Mouse (Mus musculus) frontal cortex, postnatal 36 days (tissue): Measurements from ENCODE around the gene Rbm48.
"Not testable (repeated sequence)": the region's sequence is repeated elsewhere in the genome, so short reads cannot be mapped to it uniquely, and the experiment has no call there.

ENCODE experiments used
- DNase-seq, 2 experiments: peaks; one replicate each; pipeline ENCODE4 v3.0.0; 2022; ENCODE audit warnings: low spot score in 2 of 2

Rbm48 gene

GRCm38 (mm10) chr5:3596399-3596766 lies at the start of gene Rbm48:
Rbm48 (minus strand) TSS chr5:3596585.
- peak; percentile 81 to 87 for DNase-seq

GRCm38 (mm10) chr5:3645326-3645725 lies 48.9 kb upstream of the Rbm48 start:
- no peak for DNase-seq

DNA sequence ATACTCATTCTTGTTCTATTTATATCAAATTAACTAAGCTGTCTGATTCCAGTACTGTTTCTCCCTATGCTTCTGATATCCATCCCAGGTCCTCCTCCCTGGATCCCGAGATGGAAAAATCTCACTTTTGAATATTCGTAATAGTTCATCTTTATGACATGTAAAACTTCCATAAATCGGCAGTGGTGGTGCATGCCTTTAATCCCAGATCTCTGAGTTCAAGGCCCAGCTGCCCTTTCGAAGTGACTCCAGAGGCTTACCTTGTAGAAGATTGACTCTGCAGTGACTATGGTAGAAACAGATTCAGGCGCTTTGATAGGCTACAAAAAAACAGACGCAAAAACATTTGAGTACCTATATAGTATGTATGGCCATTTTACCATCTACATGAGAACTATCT lies 48.2 kb upstream of the Rbm48 start:
- DNase-seq: no peak

DNA sequence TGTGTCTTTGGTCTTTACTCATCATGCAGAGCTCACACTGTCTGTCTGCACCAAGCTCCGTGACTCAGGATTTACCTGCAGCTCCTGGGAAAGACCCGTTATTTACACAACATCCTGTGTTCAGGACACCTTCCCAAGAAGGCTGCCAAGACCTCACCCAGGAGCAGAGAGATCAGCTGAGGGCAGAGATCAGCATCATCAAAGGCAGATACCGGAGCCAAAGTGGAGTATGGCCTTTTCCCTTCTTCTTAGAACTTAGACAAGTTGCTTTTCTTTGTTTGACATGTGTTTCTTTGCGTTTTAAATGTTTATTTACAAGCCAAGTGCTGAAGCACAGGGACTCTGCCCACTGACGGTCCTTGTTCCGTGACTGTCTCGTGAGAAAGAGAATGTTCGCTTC lies 38.9 kb upstream of the Rbm48 start:
- DNase-seq: no peak

DNA sequence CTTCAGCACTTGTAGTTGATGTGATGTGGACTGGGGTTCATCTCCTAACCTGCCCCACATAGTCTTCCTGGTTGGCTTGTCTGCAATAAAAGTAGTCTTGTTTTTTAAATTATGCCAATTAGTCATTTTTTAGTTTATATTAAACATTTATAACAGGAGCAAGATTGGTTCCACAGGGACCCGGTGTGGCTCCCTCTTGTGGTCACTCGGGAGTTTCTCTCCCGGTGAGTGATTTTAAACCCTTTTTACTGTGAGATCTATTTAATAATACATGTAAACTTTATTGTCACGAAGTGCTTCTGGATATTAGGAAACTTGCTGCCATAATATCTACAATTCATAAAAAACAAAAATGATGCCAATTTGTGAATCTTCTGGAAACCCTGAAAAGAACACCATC lies 37.6 kb upstream of the Rbm48 start:
- DNase-seq: no peak

DNA sequence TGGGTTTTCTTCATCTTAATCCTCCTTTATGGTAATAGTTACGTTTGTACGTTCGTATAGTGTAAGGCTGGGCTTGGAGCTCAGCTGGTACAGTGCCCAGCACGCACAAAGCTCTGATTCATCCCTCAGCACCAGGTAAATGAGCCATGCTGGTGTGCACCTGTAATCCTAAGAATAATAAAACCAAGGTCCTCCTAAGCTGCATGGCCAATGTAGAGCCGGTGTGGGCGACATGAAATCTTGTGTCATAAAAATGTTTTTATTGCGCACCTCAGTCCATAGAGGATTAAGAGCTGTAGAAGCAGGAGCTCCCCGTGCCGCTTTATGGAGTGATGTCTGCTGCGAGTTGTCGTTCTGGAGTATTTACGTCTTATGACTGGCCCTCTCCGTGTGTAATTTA lies 36.9 kb upstream of the Rbm48 start:
- no peak for DNase-seq

- DNase-seq: no peak
Measured at GRCm38 (mm10) chr5:3632285-3632684, 35.9 kb upstream of the Rbm48 start.

DNA sequence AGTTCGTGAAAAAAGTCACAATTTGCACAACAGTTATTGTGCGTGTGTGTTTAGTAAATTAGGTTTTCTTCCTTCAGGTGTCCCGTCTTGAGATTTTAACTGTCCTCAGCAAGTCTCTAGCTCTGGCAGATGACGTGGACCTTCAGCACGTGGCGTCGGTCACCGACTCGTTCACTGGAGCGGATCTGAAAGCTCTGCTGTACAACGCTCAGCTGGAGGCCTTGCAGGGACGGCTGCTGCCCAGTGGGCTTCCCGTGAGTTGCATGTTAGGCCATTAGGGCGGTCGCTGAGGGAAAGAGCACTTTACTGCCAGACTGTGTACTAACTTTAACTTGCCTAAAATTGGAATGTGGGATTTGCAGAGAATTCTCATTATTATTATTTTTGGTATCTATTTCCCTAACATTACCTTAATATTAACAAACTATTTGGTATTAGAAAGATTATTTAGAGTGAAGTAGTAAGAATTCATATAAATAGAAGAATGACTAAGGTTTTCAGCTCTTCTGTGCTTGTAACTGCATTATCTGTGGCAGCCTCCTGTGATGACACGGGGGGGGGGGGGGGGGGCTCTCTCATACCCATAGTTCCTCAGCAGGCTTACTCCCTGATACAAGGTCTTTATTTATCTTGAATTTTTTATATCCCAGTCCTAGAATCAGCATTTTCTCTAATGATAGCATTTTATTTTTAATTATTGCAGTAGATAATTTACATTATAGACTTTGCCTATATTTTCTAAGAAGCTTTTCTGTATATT lies 35.3 kb upstream of the Rbm48 start:
- no peak for DNase-seq

- no peak for DNase-seq
Measured at GRCm38 (mm10) chr5:3630055-3630454, 33.7 kb upstream of the Rbm48 start.

- DNase-seq: no peak
Measured at GRCm38 (mm10) chr5:3620486-3620885, 24.1 kb upstream of the Rbm48 start.

- DNase-seq: not testable (repeated sequence)
Measured at GRCm38 (mm10) chr5:3611835-3612234, 15.4 kb upstream of the Rbm48 start.

GRCm38 (mm10) chr5:3609241-3609640 lies 12.9 kb upstream of the Rbm48 start:
- no peak for DNase-seq

DNA sequence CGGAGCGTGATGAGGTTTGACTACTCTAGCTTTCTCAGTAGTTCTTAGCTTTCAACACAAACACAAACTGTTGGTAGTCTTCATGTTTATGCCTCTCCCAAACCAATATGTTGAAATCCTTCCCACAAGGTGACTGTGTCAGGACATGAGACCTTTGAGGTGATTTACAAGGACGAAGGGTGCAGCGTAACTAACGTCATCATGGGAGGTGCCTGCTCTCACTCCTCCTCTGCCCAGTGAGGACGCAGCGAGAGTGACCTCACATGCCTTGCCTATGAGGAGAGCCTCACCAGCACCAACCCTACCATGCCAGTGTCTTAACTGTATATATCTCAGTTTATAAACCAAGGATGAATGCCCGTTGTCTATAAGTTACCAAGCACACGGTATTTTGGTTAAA lies 10.7 kb upstream of the Rbm48 start:
- DNase-seq: no peak

DNA sequence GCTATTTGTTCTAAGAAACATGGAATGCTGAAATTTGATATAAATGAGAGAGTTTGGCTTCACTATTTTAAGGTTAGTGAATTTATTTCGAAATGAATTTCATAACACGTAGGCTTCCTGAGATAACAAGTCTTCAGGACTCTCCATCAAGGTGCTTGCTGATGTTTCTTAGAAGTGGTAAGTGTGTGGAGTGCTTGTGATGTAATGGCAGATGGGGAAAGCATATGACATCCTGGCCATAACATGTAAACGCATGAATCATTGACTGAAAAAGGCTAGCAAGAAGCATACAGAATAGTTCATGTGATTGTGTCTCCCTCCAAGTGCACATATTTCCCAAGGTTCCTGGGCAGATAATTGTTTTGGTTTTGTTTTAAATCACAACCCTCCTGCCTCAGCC lies 4.4 kb upstream of the Rbm48 start:
- no peak for DNase-seq

DNA sequence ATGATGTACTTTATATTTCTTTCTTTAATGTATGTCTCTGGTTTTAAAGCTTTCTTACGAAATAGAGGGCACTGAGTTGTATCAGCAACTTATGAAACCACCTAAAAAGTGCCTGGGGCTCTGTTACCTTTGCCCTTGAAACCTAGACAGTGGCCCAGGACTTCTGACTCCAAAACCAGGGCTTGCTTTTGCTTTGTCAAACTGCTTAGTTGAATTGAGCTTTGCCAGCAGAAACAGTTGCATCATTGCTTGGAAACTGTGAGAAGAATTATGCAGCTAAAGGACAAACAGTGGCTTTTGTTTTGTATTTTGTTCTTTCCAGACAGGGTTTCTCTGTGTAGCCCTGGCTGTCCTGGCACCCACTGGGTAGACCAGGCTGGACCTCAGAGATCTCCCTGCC lies 3.9 kb upstream of the Rbm48 start:
- no peak for DNase-seq

- DNase-seq: no peak
Measured at GRCm38 (mm10) chr5:3598766-3599165, 2.4 kb upstream of the Rbm48 start.

- DNase-seq: no peak
Measured at GRCm38 (mm10) chr5:3597171-3597570, 786 bp upstream of the Rbm48 start.

GRCm38 (mm10) chr5:3595693-3596398 lies 539 bp downstream of the Rbm48 start, which contains the start of gene Pex1:
Pex1 (plus strand) TSS chr5:3596066.
- DNase-seq: peak; percentile 95 to 97

DNA sequence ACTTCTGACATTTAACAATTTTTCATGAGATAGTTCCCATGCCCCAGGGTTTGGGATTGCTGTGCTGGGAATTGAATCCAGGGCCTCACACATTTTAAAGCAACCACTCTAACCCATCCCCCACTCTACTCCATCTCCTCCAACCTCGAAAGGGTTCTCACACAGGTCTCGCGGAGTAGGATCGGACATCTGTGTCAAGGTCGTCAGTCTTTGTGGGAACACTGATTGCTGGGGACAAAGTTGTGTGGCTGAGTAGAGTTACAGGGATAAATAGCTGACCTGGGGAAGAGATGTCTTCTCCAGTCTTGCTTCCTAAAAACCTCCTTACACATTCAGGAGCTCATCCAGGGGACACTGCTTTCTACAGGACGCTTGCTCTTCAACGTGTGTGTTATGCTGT lies 17.3 kb downstream of the Rbm48 start:
- DNase-seq: no peak

DNA sequence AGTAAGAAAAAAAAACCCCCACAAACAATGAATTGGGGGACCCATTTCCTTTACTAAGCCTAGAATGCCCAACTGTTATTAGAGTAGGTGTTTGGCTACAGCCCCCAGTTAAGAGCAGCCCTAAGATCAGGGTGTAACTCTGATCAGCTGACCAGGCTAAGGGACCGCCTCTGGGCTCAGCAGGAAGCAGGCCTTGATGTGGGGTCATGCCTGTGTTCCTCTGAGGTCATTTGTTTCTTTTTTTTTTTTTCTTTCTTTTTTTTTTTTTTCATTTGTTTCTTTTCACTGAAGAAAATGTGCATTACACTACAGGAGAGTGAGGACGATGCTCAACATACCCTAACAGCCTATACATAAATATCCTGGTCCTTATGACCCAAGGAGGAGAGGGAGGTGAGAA lies 18.4 kb downstream of the Rbm48 start:
- DNase-seq: no peak

DNA sequence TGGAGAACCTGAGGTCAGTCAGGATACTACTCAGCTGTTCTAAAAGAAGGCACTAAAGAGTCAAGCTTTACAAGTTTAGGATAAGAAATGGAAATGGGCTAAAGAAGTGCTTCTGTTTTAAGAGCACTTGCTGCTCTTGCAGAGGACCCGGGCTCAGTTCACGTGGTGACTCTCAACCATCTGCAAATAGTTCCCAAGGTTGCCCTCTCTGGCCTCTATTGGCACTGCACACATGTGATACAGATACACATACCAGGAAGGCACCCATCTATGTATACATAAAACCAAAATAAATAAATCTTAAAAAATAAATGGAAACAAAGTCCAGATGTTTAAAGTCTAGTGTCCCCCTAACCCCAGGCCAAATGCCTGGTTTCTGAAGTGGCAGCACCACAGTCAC lies 21.6 kb downstream of the Rbm48 start:
- DNase-seq: no peak

DNA sequence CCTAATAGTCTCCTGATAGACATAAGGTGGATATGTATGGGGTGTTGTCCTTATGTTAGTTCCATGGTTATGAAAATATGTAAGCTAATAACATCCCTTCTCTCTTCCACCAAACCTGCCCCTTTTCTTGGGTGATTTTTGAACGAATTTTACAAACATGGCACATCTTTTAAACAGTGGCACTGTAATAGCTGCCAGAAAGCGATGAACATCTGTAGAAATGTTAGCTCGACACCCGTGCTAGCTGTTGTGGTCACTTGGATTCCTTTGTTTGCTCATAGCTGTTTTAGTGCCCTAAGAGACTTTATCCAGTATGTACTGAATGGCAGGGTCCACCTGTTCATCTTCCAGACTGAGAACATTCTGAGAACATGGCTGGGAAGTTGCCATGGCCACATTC lies 25.1 kb downstream of the Rbm48 start, which contains the start of gene 1700109H08Rik:
Gene 1700109H08Rik (plus strand): TSS at position 301 of the 400 bp plus-strand sequence.
- DNase-seq: no peak

DNA sequence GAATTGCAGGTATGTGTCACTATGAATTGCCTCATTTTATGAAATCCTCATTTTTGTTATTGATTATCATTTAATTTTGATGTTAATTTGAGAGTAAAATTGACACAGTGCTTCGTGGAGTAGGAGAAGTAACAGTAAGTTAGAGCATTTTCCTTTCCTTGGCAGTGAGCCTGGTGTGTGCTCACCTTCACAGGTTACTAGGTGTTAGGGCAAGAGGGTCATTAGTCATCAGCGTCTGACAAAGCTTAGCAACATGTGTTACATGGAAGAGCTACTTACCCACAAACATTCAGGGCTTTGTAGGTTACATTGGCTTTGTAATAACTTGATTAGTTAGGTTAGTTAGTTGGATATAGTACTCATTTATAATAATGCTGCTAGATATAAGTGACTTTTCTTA lies 42.2 kb downstream of the Rbm48 start:
- DNase-seq: no peak
